Mouse (Mus musculus) intestine, embryonic 15.5 days (tissue): ENCODE measurements around the gene Olfr221. TPM values are rescaled to one million over a fixed set of nuclear protein-coding genes. Genes with fewer than 3 reads are reported as not detected.

ENCODE experiments used
- ATAC-seq: fragments of 200-750 bp; cut with Nextera tagmentation; 2 replicates; pipeline ENCODE4 v1.8.0; 2017; ENCODE audit warnings: moderate TSS enrichment, moderate library complexity
- H3K27ac ChIP-seq: fragments of 300-500 bp; sonication (generic); 2 replicates; pipeline ENCODE4 v1.5.1; 2015; ENCODE audit warnings: mild to moderate bottlenecking, inconsistent platforms
- H3K27me3 ChIP-seq: fragments of 300-500 bp; sonication (generic); replicated peaks from 2 replicates; pipeline ENCODE4 v1.6.1; 2015; ENCODE audit warnings: inconsistent platforms
- H3K36me3 ChIP-seq: fragments of 300-500 bp; sonication (generic); 2 replicates; pipeline ENCODE4 v1.6.1; 2015; ENCODE audit warnings: inconsistent platforms
- H3K4me1 ChIP-seq: fragments of 300-500 bp; sonication (generic); replicated peaks from 2 replicates; pipeline ENCODE4 v1.6.1; 2015; ENCODE audit warnings: inconsistent platforms
- H3K4me2 ChIP-seq: fragments of 300-500 bp; sonication (generic); replicated peaks from 2 replicates; pipeline ENCODE4 v1.6.1; 2015; ENCODE audit warnings: mild to moderate bottlenecking, inconsistent platforms
- H3K4me3 ChIP-seq: fragments of 300-500 bp; sonication (generic); replicated peaks from 2 replicates; pipeline ENCODE4 v1.5.1; 2015; ENCODE audit warnings: inconsistent platforms
- H3K9ac ChIP-seq: fragments of 300-500 bp; sonication (generic); 2 replicates; pipeline ENCODE4 v1.6.1; 2015; ENCODE audit warnings: inconsistent platforms
- H3K9me3 ChIP-seq: fragments of 300-500 bp; sonication (generic); 2 replicates; pipeline ENCODE4 v1.6.1; 2016; ENCODE audit warnings: inconsistent platforms
- WGBS: fragments of 180-500 bp; shearing (Covaris S2); methylation state at CpG from one replicate; pipeline ENCODE4 v1.1.7; 2015; 5-methylcytosine and 5-hydroxymethylcytosine counted together
- polyA plus RNA-seq: library from polyadenylated mRNA; unstranded; fragments of >200 nt; fragmentation: Nextera tagmentation; extraction: Ambion mirVana; gene quantifications from 2 replicates; pipeline ENCODE4 v1.2.1, GENCODE M21; 2015

Gene Olfr221
- polyA plus RNA-seq, 1 experiment from 2014 or later, result not detected

- Histone ChIP-seq H3K4me1 (peaks cover 36% of the 10 kb centered on the region), H3K27ac (peak overlapping the region; percentile 30; the same call in 1 of the 2 replicates), H3K36me3 (no peaks in the 10 kb centered on the region), H3K9ac (no peak overlapping the region), H3K27me3 (no peaks in the 10 kb centered on the region), H3K4me3 (no peak overlapping the region), H3K9me3 (no peaks in the 10 kb centered on the region), H3K4me2 (peak overlapping the region; percentile 60)
- ATAC-seq, result no peak
- 67% methylated on average over 4 of the region's 4 CpGs for WGBS
Observed at GRCm38 (mm10) chr14:52017662-52018061, 24.6 kb downstream of the Olfr221 start.

- H3K4me1 ChIP-seq, result peaks cover 33% of the 10 kb centered on the region
Observed at GRCm38 (mm10) chr14:52016625-52017405, 25.4 kb downstream of the Olfr221 start.

GRCm38 (mm10) chr14:52015445-52016100 is 26.7 kb downstream of the Olfr221 start, which contains the start of gene Tmem253:
Gene Tmem253, plus strand, starts transcription at chr14:52015658.
- 13% methylated on average over 6 of the region's 6 CpGs for WGBS
- peak within 1 kb of the TSS; percentile 75 for H3K9ac ChIP-seq
- ATAC-seq, result no peak
- no peaks in the 10 kb centered on the region for H3K9me3 ChIP-seq
- H3K4me1 ChIP-seq, result peaks cover 35% of the 10 kb centered on the region
- H3K4me2 ChIP-seq, result peak within 1 kb of the TSS; percentile 74
- peak within 1 kb of the TSS; percentile 69 for H3K4me3 ChIP-seq
- H3K27me3 ChIP-seq, result no peaks in the 10 kb centered on the region
- peak within 1 kb of the TSS; percentile 93 for H3K27ac ChIP-seq
- H3K36me3 ChIP-seq, result no peaks in the 10 kb centered on the region

More at GRCm38 (mm10) chr14:52016625-52017405, 25.4 kb downstream of the Olfr221 start:
- Histone ChIP-seq H3K9me3 (no peaks in the 10 kb centered on the region), H3K27ac (peak overlapping the region; percentile 93), H3K9ac (no peak overlapping the region), H3K4me2 (peak overlapping the region; percentile 41), H3K4me3 (peak overlapping the region; percentile 9; the same call in 1 of the 2 replicates), H3K36me3 (no peaks in the 10 kb centered on the region), H3K27me3 (no peaks in the 10 kb centered on the region)
- 67% methylated on average over 13 of the region's 13 CpGs for WGBS
- peak; percentile 21 for ATAC-seq

GRCm38 (mm10) chr14:52014761-52015311 is 27.4 kb downstream of the Olfr221 start:
- peak; percentile 51 for ATAC-seq
- Histone ChIP-seq H3K4me3 (peak overlapping the region; percentile 69), H3K9ac (peak overlapping the region; percentile 75), H3K4me1 (peaks cover 40% of the 10 kb centered on the region), H3K9me3 (no peaks in the 10 kb centered on the region), H3K36me3 (no peaks in the 10 kb centered on the region), H3K27me3 (no peaks in the 10 kb centered on the region), H3K27ac (peak overlapping the region; percentile 93), H3K4me2 (peak overlapping the region; percentile 74)
- WGBS, result under 1% methylated on average over 18 of the region's 28 CpGs

GRCm38 (mm10) chr14:52014271-52014760 is 27.9 kb downstream of the Olfr221 start:
- 1% methylated on average over 15 of the region's 80 CpGs for WGBS

GRCm38 (mm10) chr14:52013771-52014219 is 28.5 kb downstream of the Olfr221 start:
- Histone ChIP-seq H3K9me3 (no peaks in the 10 kb centered on the region), H3K9ac (peak overlapping the region; percentile 75), H3K4me3 (peak overlapping the region; percentile 69), H3K27ac (peak overlapping the region; percentile 93), H3K4me2 (peak overlapping the region; percentile 74), H3K27me3 (no peaks in the 10 kb centered on the region), H3K4me1 (peaks cover 40% of the 10 kb centered on the region), H3K36me3 (peaks cover 6% of the 10 kb centered on the region; the same call in 1 of the 2 replicates)
- peak; percentile 5; the same call in 1 of the 2 replicates for ATAC-seq
- WGBS, result 2% methylated on average over 21 of the region's 24 CpGs

More at GRCm38 (mm10) chr14:52014271-52014760, 27.9 kb downstream of the Olfr221 start:
- H3K4me3 ChIP-seq, result peak overlapping the region; percentile 69
- H3K4me1 ChIP-seq, result peaks cover 40% of the 10 kb centered on the region
- 0 out of 2 replicates have a peak, but pooled peaks cover 3% of the 10 kb centered on the region for H3K36me3 ChIP-seq
- H3K4me2 ChIP-seq, result peak overlapping the region; percentile 74
- peak; percentile 21 for ATAC-seq
- H3K9me3 ChIP-seq, result no peaks in the 10 kb centered on the region
- H3K27me3 ChIP-seq, result no peaks in the 10 kb centered on the region
- peak overlapping the region; percentile 75 for H3K9ac ChIP-seq
- H3K27ac ChIP-seq, result peak overlapping the region; percentile 93

GRCm38 (mm10) chr14:52013021-52013610 is 29.1 kb downstream of the Olfr221 start:
- 56% methylated on average over 8 of the region's 8 CpGs for WGBS
- Histone ChIP-seq H3K9me3 (no peaks in the 10 kb centered on the region), H3K27me3 (no peaks in the 10 kb centered on the region), H3K27ac (no peak overlapping the region), H3K4me2 (peak overlapping the region; percentile 74), H3K4me1 (peaks cover 39% of the 10 kb centered on the region), H3K4me3 (peak overlapping the region; percentile 69), H3K9ac (peak overlapping the region; percentile 75; the same call in 1 of the 2 replicates), H3K36me3 (peaks cover 12% of the 10 kb centered on the region)
- ATAC-seq, result no peak

GRCm38 (mm10) chr14:52012553-52012952 is 29.7 kb downstream of the Olfr221 start:
- ATAC-seq, result no peak
- H3K9me3 ChIP-seq, result no peaks in the 10 kb centered on the region
- 74% methylated on average over 5 of the region's 5 CpGs for whole genome bisulfite sequencing
- H3K27me3 ChIP-seq, result no peaks in the 10 kb centered on the region
- H3K4me3 ChIP-seq, result no peak overlapping the region
- no peak overlapping the region for H3K27ac ChIP-seq
- H3K4me1 ChIP-seq, result peaks cover 39% of the 10 kb centered on the region
- peaks cover 13% of the 10 kb centered on the region for H3K36me3 ChIP-seq
- no peak overlapping the region for H3K9ac ChIP-seq
- H3K4me2 ChIP-seq, result 0 out of 2 replicates have a peak overlapping the region, but pooled peaks have one; percentile 74

- Histone ChIP-seq H3K9ac (no peak overlapping the region), H3K4me3 (no peak overlapping the region), H3K4me1 (peaks cover 39% of the 10 kb centered on the region), H3K4me2 (no peak overlapping the region), H3K36me3 (peaks cover 15% of the 10 kb centered on the region), H3K9me3 (no peaks in the 10 kb centered on the region), H3K27ac (no peak overlapping the region), H3K27me3 (no peaks in the 10 kb centered on the region)
- 70% methylated on average over 4 of the region's 4 CpGs for WGBS
- ATAC-seq, result no peak
Observed at GRCm38 (mm10) chr14:52012085-52012484, 30.2 kb downstream of the Olfr221 start.

GRCm38 (mm10) chr14:52011683-52012082 is 30.6 kb downstream of the Olfr221 start:
- H3K4me1 ChIP-seq, result peaks cover 38% of the 10 kb centered on the region
- no peak overlapping the region for H3K27ac ChIP-seq
- WGBS, result 85% methylated on average over 1 of the region's 1 CpGs

GRCm38 (mm10) chr14:52010446-52011111 is 31.7 kb downstream of the Olfr221 start:
- Histone ChIP-seq H3K4me3 (no peak overlapping the region), H3K9ac (peak overlapping the region; percentile 34), H3K4me1 (peaks cover 28% of the 10 kb centered on the region), H3K4me2 (peak overlapping the region; percentile 55), H3K27me3 (no peaks in the 10 kb centered on the region), H3K36me3 (peaks cover 27% of the 10 kb centered on the region), H3K9me3 (no peaks in the 10 kb centered on the region), H3K27ac (peak overlapping the region; percentile 44; the same call in 1 of the 2 replicates)
- WGBS, result 10% methylated on average over 9 of the region's 9 CpGs
- peak; percentile 24 for ATAC-seq

More at GRCm38 (mm10) chr14:52011683-52012082, 30.6 kb downstream of the Olfr221 start:
- H3K9ac ChIP-seq, result no peak overlapping the region
- ATAC-seq, result no peak
- H3K4me2 ChIP-seq, result no peak overlapping the region
- H3K36me3 ChIP-seq, result peaks cover 19% of the 10 kb centered on the region
- no peaks in the 10 kb centered on the region for H3K27me3 ChIP-seq
- H3K9me3 ChIP-seq, result no peaks in the 10 kb centered on the region
- no peak overlapping the region for H3K4me3 ChIP-seq
